Mouse (Mus musculus): ENCODE measurements at regions not wholly inside any gene's neighbourhood (a gene's known extent, or its start where the extent isn't known, plus 50 kb on each side); places are given as distances from the start of the nearest gene placed in this dataset.

- no peak for TF ChIP-seq POLR2AphosphoS2 (IDR thresholded peaks at IDR 0.05; ENCODE audit: insufficient read length, low read depth)
- TF ChIP-seq POLR2A (IDR thresholded peaks at IDR 0.05; ENCODE audit: insufficient read length, low read depth): no peak
- no peak for TF ChIP-seq E2F4 (IDR thresholded peaks at IDR 0.05; ENCODE audit: insufficient read depth)
Observed at GRCm38 (mm10) chr6:51785615-51786014, 226.7 kb downstream of the Skap2 start.

Measured in myocyte (in vitro differentiated cells).